Mouse (Mus musculus): ENCODE results near the gene Fam170b.

- TF ChIP-seq CTCF (IDR thresholded peaks at IDR 0.05) (no peak), EP300 (IDR thresholded peaks at IDR 0.05) (no peak)
Observed at GRCm38 (mm10) chr14:32856246-32856645, 22.5 kb downstream of the Fam170b start.
